Mouse (Mus musculus) MEL (cell line): ENCODE data around the gene Mfsd4b5. TPM values are rescaled to one million over a fixed set of nuclear protein-coding genes. Genes with fewer than 3 reads are reported as not detected.
A peak's percentile ranks its signal among the peaks of the same experiment; 100 is the strongest.

Experiments
- DNase-seq: peaks from one replicate; pipeline ENCODE4 v3.0.0; 2011; ENCODE audit warnings: low read depth, low spot score
- H3K27ac ChIP-seq: 2 replicates; pipeline ENCODE4 v1.5.1; 2012; ENCODE audit warnings: low read depth, mild to moderate bottlenecking, control low read depth, low read length, moderate library complexity; ENCODE audit not compliant: control insufficient read depth
- H3K27me3 ChIP-seq, 2 experiments: fragments of 150-350 bp in 1 of 2; sonication (generic) in 1 of 2; 2 replicates each; pipeline ENCODE4 v1.6.1; 2012; ENCODE audit warnings: low read length in 2 of 2, mild to moderate bottlenecking in 2 of 2, improper control_type of control experiment in 1 of 2, moderate library complexity in 1 of 2; ENCODE audit not compliant: insufficient read depth in 2 of 2, control insufficient read depth in 1 of 2
- H3K36me3 ChIP-seq, 2 experiments: 2 replicates each; pipeline ENCODE4 v1.6.1; 2012 to 2014; ENCODE audit warnings: low read length in 2 of 2, improper control_type of control experiment in 1 of 2, inconsistent platforms in 1 of 2, mild to moderate bottlenecking in 1 of 2; ENCODE audit not compliant: insufficient read depth in 2 of 2, control insufficient read depth in 1 of 2
- H3K4me1 ChIP-seq, 2 experiments: fragments of 150-350 bp in 1 of 2; sonication (generic) in 1 of 2; 2 replicates each; pipeline ENCODE4 v1.6.1; 2012; ENCODE audit warnings: low read length in 2 of 2, improper control_type of control experiment in 1 of 2, mild to moderate bottlenecking in 1 of 2; ENCODE audit not compliant: insufficient read depth in 2 of 2, control insufficient read depth in 1 of 2
- H3K4me3 ChIP-seq, 2 experiments: fragments of 150-350 bp in 1 of 2; sonication (generic) in 1 of 2; 2 replicates each; pipeline ENCODE4 v1.5.1; 2012; ENCODE audit warnings: low read depth in 2 of 2, low read length in 2 of 2, mild to moderate bottlenecking in 2 of 2, moderate library complexity in 2 of 2, control low read depth in 1 of 2, improper control_type of control experiment in 1 of 2; ENCODE audit not compliant: control insufficient read depth in 1 of 2, insufficient read depth in 1 of 2
- H3K79me2 ChIP-seq: 2 replicates; pipeline ENCODE4 v1.6.1; 2012; ENCODE audit warnings: mild to moderate bottlenecking, low read length, moderate library complexity; ENCODE audit not compliant: control insufficient read depth, poor library complexity, insufficient read depth
- H3K9ac ChIP-seq: 2 replicates; pipeline ENCODE4 v1.6.1; 2012; ENCODE audit warnings: low read depth, mild to moderate bottlenecking, control low read depth, low read length, moderate library complexity; ENCODE audit not compliant: control insufficient read depth, poor library complexity, severe bottlenecking
- H3K9me3 ChIP-seq: fragments of 150-350 bp; sonication (generic); replicated peaks from 2 replicates; pipeline ENCODE4 v1.6.1; 2012; ENCODE audit warnings: mild to moderate bottlenecking, low read length, improper control_type of control experiment, moderate library complexity; ENCODE audit not compliant: insufficient read depth
- CHD1 ChIP-seq: IDR thresholded peaks from 2 replicates; pipeline ENCODE4 v1.6.1; 2012; ENCODE audit warnings: low read depth, mild to moderate bottlenecking, inconsistent platforms, low read length, improper control_type of control experiment
- CTCF ChIP-seq, 3 experiments: IDR thresholded peaks in 2 of 3; conservative IDR thresholded peaks in 1 of 3; 2 replicates each; pipeline ENCODE4 v1.5.1; 2011 to 2012; ENCODE audit warnings: low read length in 3 of 3, low read depth in 2 of 3, mild to moderate bottlenecking in 2 of 3, improper control_type of control experiment in 1 of 3, inconsistent platforms in 1 of 3, mixed read lengths in 1 of 3, moderate library complexity in 1 of 3; ENCODE audit not compliant: control insufficient read depth in 1 of 3, insufficient read depth in 1 of 3, poor library complexity in 1 of 3, severe bottlenecking in 1 of 3
- E2F4 ChIP-seq: IDR thresholded peaks from 2 replicates; pipeline ENCODE4 v1.6.1; 2011; ENCODE audit warnings: low read depth, low read length, improper control_type of control experiment, borderline replicate concordance
- EP300 ChIP-seq, 2 experiments: IDR thresholded peaks; 2 replicates each; pipeline ENCODE4 v1.6.1; 2011; ENCODE audit warnings: improper control_type of control experiment in 2 of 2, low read length in 2 of 2, low read depth in 1 of 2, mild to moderate bottlenecking in 1 of 2
- ETS1 ChIP-seq: IDR thresholded peaks from 2 replicates; pipeline ENCODE4 v1.6.1; 2012; ENCODE audit warnings: low read depth, mild to moderate bottlenecking, inconsistent platforms, low read length, improper control_type of control experiment, moderate library complexity
- GATA1 ChIP-seq: IDR thresholded peaks from 2 replicates; pipeline ENCODE4 v1.6.1; 2011; ENCODE audit warnings: low read depth, low read length, improper control_type of control experiment
- JUND ChIP-seq: IDR thresholded peaks from 2 replicates; pipeline ENCODE4 v1.6.1; 2011; ENCODE audit warnings: low read depth, mild to moderate bottlenecking, improper control_type of control experiment, low read length
- MAZ ChIP-seq: IDR thresholded peaks from 2 replicates; pipeline ENCODE4 v1.6.1; 2012; ENCODE audit warnings: low read depth, mild to moderate bottlenecking, inconsistent platforms, low read length, improper control_type of control experiment
- MXI1 ChIP-seq: IDR thresholded peaks from 2 replicates; pipeline ENCODE4 v1.6.1; 2011; ENCODE audit warnings: mild to moderate bottlenecking, low read depth, low read length, improper control_type of control experiment
- MYB ChIP-seq: IDR thresholded peaks from 2 replicates; pipeline ENCODE4 v1.6.1; 2011; ENCODE audit warnings: mild to moderate bottlenecking, low read depth, low read length, improper control_type of control experiment
- NRF1 ChIP-seq: IDR thresholded peaks from 2 replicates; pipeline ENCODE4 v1.6.1; 2014; ENCODE audit warnings: low read depth, mild to moderate bottlenecking, inconsistent platforms, low read length, improper control_type of control experiment, moderate library complexity; ENCODE audit not compliant: poor library complexity, insufficient read depth, severe bottlenecking
- RAD21 ChIP-seq: IDR thresholded peaks from 2 replicates; pipeline ENCODE4 v1.6.1; 2011; ENCODE audit warnings: mild to moderate bottlenecking, low read depth, low read length, improper control_type of control experiment
- SIN3A ChIP-seq: IDR thresholded peaks from 2 replicates; pipeline ENCODE4 v1.6.1; 2012; ENCODE audit warnings: low read length, improper control_type of control experiment, inconsistent platforms
- SMC3 ChIP-seq: IDR thresholded peaks from 2 replicates; pipeline ENCODE4 v1.6.1; 2011; ENCODE audit warnings: low read depth, low read length, improper control_type of control experiment
- TAL1 ChIP-seq: IDR thresholded peaks from 2 replicates; pipeline ENCODE4 v1.6.1; 2012; ENCODE audit warnings: mild to moderate bottlenecking, inconsistent platforms, low read length, moderate library complexity, mixed read lengths
- TBP ChIP-seq: IDR thresholded peaks from 2 replicates; pipeline ENCODE4 v1.8.0; 2011; ENCODE audit warnings: low read depth, low read length, improper control_type of control experiment
- TCF12 ChIP-seq: IDR thresholded peaks from 2 replicates; pipeline ENCODE4 v1.6.1; 2014; ENCODE audit warnings: low read depth, mild to moderate bottlenecking, inconsistent platforms, low read length, improper control_type of control experiment, moderate library complexity
- UBTF ChIP-seq: IDR thresholded peaks from 2 replicates; pipeline ENCODE4 v1.6.1; 2012; ENCODE audit warnings: low read depth, mild to moderate bottlenecking, inconsistent platforms, low read length, improper control_type of control experiment, moderate library complexity, borderline replicate concordance; ENCODE audit not compliant: insufficient read depth
- USF2 ChIP-seq, 2 experiments: IDR thresholded peaks; 2 replicates each; pipeline ENCODE4 v1.6.1; 2011 to 2012; ENCODE audit warnings: improper control_type of control experiment in 2 of 2, low read length in 2 of 2, borderline replicate concordance in 1 of 2, inconsistent platforms in 1 of 2, low read depth in 1 of 2, mild to moderate bottlenecking in 1 of 2; ENCODE audit not compliant: insufficient read depth in 1 of 2
- ZC3H11A ChIP-seq: IDR thresholded peaks from 2 replicates; pipeline ENCODE4 v1.6.1; 2012; ENCODE audit warnings: low read depth, mild to moderate bottlenecking, inconsistent platforms, low read length, improper control_type of control experiment
- ZKSCAN1 ChIP-seq: IDR thresholded peaks from 2 replicates; pipeline ENCODE4 v1.6.1; 2012; ENCODE audit warnings: low read depth, mild to moderate bottlenecking, inconsistent platforms, low read length, improper control_type of control experiment, moderate library complexity
- ZMIZ1 ChIP-seq: IDR thresholded peaks from 2 replicates; pipeline ENCODE4 v1.6.1; 2012; ENCODE audit warnings: low read depth, mild to moderate bottlenecking, inconsistent platforms, low read length, improper control_type of control experiment, moderate library complexity
- polyA plus RNA-seq, 2 experiments: library from polyadenylated mRNA; stranded (reverse) in 1 of 2; unstranded in 1 of 2; fragments of >175 nt in 1 of 2; fragments of >200 nt in 1 of 2; gene quantifications; 2 replicates each; pipeline versions ENCODE4 v1.2.1 to v1.2.4; 2012; ENCODE audit warnings: low replicate concordance in 2 of 2, low read depth in 1 of 2; ENCODE audit not compliant: insufficient read length in 2 of 2, insufficient read depth in 1 of 2, missing spikeins in 1 of 2
- total RNA-seq: library from RNA; depleted of rRNA; stranded (reverse); fragments of 300-350 nt; gene quantifications from 2 replicates; pipeline ENCODE4 v1.2.3, GENCODE M21; 2012

Mfsd4b5 gene
- total and polyA plus RNA-seq, 3 experiments, result not detected

GRCm38 (mm10) chr10:39967512-39967911 is 18.9 kb downstream of the Mfsd4b5 start:
- Histone ChIP-seq H3K9me3 (no peaks in the 10 kb centered on the region), H3K4me3 (no peak overlapping the region), H3K36me3 (no peaks in the 10 kb centered on the region), H3K4me1 (no peaks in the 10 kb centered on the region), H3K79me2 (no peaks in the 10 kb centered on the region), H3K27me3 (no peaks in the 10 kb centered on the region), H3K27ac (no peak overlapping the region), H3K9ac (no peak overlapping the region)
- peak; percentile 63 for DNase-seq
- no peak for TF ChIP-seq ZKSCAN1
- TF ChIP-seq SMC3, result no peak
- TF ChIP-seq MXI1, result peak; percentile 76
- peak; percentile 86 for TF ChIP-seq SIN3A
- no peak for TF ChIP-seq RAD21

GRCm38 (mm10) chr10:39961906-39962305 is 24.5 kb downstream of the Mfsd4b5 start:
- TF ChIP-seq ZKSCAN1, result no peak
- peak; percentile 83 for TF ChIP-seq TCF12
- peak; percentile 73 for TF ChIP-seq TAL1
- TF ChIP-seq JUND, result no peak
- TF ChIP-seq RAD21, result no peak
- no peak for TF ChIP-seq MYB
- TF ChIP-seq TBP, result no peak
- no peak for TF ChIP-seq E2F4
- TF ChIP-seq GATA1, result 0 out of 2 replicates have a peak, but pooled peaks have one; percentile 32
- TF ChIP-seq ETS1, result peak; percentile 70
- no peak for TF ChIP-seq UBTF
- TF ChIP-seq CTCF (IDR thresholded peaks at IDR 0.05 in 2 of 3, conservative IDR thresholded peaks at IDR 0.05 in 1 of 3; ENCODE audit: control insufficient read depth in 1 of 3, insufficient read depth in 1 of 3, low read depth in 2 of 3, low read length in 3 of 3, poor library complexity in 1 of 3, severe bottlenecking in 1 of 3), result no peak
- no peak for TF ChIP-seq CHD1
- TF ChIP-seq ZC3H11A, result no peak
- peak; percentile 58 to 65; a peak in 3 of 4 replicates for TF ChIP-seq EP300 (IDR thresholded peaks at IDR 0.05; ENCODE audit: low read depth in 1 of 2, low read length in 2 of 2)
- no peak for TF ChIP-seq MAZ
- no peak for TF ChIP-seq USF2 (IDR thresholded peaks at IDR 0.05; ENCODE audit: borderline replicate concordance in 1 of 2, insufficient read depth in 1 of 2, low read depth in 1 of 2, low read length in 2 of 2)
- no peak for TF ChIP-seq NRF1
- TF ChIP-seq ZMIZ1, result no peak
- no peak overlapping the region for H3K4me3 ChIP-seq
- no peaks in the 10 kb centered on the region for H3K27me3 ChIP-seq
- no peak overlapping the region for H3K27ac ChIP-seq
- H3K9ac ChIP-seq, result no peak overlapping the region
- peak; percentile 71 for DNase-seq
- H3K36me3 ChIP-seq, result peaks cover 0 to 5% of the 10 kb centered on the region in 2 experiments; a peak in 2 of 4 replicates
- H3K79me2 ChIP-seq, result no peaks in the 10 kb centered on the region
- H3K9me3 ChIP-seq, result no peaks in the 10 kb centered on the region
- peaks cover 0 to 6% of the 10 kb centered on the region in 2 experiments; a peak in 2 of 4 replicates for H3K4me1 ChIP-seq
